Mouse (Mus musculus): ENCODE results near the gene Sgca.

DNA sequence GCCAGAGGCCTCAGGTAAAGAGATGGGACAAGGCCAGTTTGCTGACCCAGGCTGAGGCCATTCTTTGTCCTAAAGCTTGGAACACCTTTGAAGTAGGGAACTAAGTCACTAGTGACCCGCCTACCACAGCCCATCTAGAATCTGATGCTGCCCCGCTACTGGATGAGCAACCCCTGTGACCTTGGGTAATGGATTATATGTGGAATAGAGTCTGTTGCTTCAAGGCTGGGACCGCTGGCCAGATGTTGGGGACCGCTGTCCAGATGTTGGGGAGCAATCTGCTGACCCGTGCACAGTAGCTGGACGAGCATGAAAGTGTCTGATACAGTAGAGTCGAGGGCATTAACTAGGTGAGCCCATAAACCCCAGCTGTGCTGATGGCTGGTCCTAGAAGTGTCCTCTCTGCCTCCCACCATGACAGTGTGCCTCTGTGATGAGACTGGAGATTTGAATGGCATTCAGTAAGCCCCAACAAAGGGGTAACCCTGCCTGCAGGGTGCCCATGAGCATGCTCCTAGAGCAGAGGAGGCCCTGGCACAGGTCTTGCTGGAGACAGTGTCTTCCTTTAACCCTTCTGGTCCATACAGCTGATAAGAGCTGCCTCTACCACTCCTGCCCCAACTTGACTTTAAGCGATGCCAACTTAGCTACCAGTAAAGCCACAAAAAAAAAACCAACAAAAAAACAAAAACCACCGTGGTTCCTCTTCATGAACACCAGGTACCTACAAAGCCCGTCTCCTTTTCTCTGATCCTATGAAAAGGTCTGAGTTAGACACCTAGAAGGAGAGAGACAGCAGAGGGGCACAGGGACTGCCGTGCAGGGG, 19.0 kb upstream of the Sgca start:
- TF ChIP-seq POLR2A (IDR thresholded peaks at IDR 0.05; ENCODE audit: borderline replicate concordance, extremely low read depth, insufficient read depth, insufficient read length, poor library complexity, severe bottlenecking) (no peak), CTCF (IDR thresholded peaks at IDR 0.05; ENCODE audit: borderline replicate concordance, extremely low read depth, insufficient read depth, insufficient read length) (no peak)

Measured in brain, embryonic 14.5 days (tissue).